Mouse (Mus musculus) limb, embryonic 15.5 days (tissue): ENCODE results near the gene Gm7138. TPM values are rescaled to one million over a fixed set of nuclear protein-coding genes. Genes with fewer than 3 reads are reported as not detected.

Experiments
- ATAC-seq: fragments of 200-750 bp; cut with Nextera tagmentation; 2 replicates; pipeline ENCODE4 v1.8.0; 2017; ENCODE audit warnings: low read depth, moderate TSS enrichment; ENCODE audit not compliant: insufficient number of reproducible peaks, low FRiP score, low TSS enrichment
- H3K27ac ChIP-seq: fragments of 300-500 bp; sonication (generic); 2 replicates; pipeline ENCODE4 v1.5.1; 2015; ENCODE audit warnings: moderate library complexity, mild to moderate bottlenecking, inconsistent platforms
- H3K27me3 ChIP-seq: fragments of 300-500 bp; sonication (generic); 2 replicates; pipeline ENCODE4 v1.6.1; 2015; ENCODE audit warnings: inconsistent platforms
- H3K36me3 ChIP-seq: fragments of 300-500 bp; sonication (generic); 2 replicates; pipeline ENCODE4 v1.6.1; 2015; ENCODE audit warnings: inconsistent platforms
- H3K4me1 ChIP-seq: fragments of 300-500 bp; sonication (generic); 2 replicates; pipeline ENCODE4 v1.6.1; 2015; ENCODE audit warnings: inconsistent platforms
- H3K4me2 ChIP-seq: fragments of 300-500 bp; sonication (generic); 2 replicates; pipeline ENCODE4 v1.6.1; 2015; ENCODE audit warnings: mild to moderate bottlenecking, inconsistent platforms
- H3K4me3 ChIP-seq: fragments of 300-500 bp; sonication (generic); 2 replicates; pipeline ENCODE4 v1.5.1; 2015; ENCODE audit warnings: mild to moderate bottlenecking, inconsistent platforms
- H3K9ac ChIP-seq: fragments of 300-500 bp; sonication (generic); 2 replicates; pipeline ENCODE4 v1.6.1; 2015; ENCODE audit warnings: inconsistent platforms
- H3K9me3 ChIP-seq: fragments of 300-500 bp; sonication (generic); 2 replicates; pipeline ENCODE4 v1.6.1; 2016; ENCODE audit warnings: inconsistent platforms
- WGBS: fragments of 180-500 bp; shearing (Covaris S2); methylation state at CpG from one replicate; pipeline ENCODE4 v1.1.7; 2015; 5-methylcytosine and 5-hydroxymethylcytosine counted together
- polyA plus RNA-seq: library from polyadenylated mRNA; unstranded; fragments of >200 nt; fragmentation: Nextera tagmentation; extraction: Ambion mirVana; gene quantifications from 2 replicates; pipeline ENCODE4 v1.2.1, GENCODE M21; 2015

Gene Gm7138
- polyA plus RNA-seq, 1 experiment from 2014 or later: not detected

DNA sequence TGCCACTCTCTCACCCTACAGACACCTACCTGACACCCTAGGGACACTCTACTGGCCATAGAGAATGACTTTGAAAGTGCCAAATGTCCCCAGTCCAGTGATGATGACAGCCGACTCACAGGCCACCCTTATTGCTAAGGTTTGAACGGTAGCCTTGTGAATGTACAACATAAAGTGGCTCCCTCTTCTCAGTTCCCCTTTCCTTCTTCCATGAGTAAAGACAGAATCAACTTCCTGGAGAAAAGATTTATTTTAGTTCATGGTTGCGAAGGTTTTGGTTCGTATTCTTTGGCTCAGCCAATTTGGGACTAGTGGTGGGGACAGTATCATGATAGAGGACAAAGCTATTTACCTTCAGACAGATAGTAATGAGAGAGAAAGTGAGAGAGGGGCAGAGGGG, 37.8 kb downstream of the Gm7138 start:
- Histone ChIP-seq H3K36me3 (no peaks in the 10 kb centered on the region), H3K9ac (no peak overlapping the region), H3K27ac (no peak overlapping the region), H3K27me3 (no peaks in the 10 kb centered on the region), H3K4me3 (no peak overlapping the region), H3K4me1 (no peaks in the 10 kb centered on the region; the same call in 1 of the 2 replicates), H3K4me2 (no peak overlapping the region), H3K9me3 (peaks cover 4% of the 10 kb centered on the region; the same call in 1 of the 2 replicates)
- WGBS: 80% methylated on average over 4 of the region's 4 CpGs
- ATAC-seq: no peak

DNA sequence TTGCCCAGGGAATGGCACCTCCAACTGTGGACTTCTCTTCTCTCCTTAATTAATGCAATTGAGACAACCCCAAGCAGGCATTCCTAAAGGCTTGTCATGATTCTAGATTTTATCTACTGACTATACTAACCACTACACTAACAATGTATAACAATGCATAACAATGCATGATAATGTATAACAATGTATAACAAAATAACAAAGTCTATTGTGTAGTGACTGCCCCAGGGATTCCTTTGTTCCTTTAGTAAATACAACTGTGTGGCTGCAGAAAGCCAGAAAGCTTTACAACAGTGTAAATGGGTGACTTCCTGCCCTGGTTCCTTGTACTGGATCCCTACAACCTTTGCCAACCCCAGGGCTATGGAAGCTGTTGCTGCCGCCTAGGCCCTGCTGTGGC, 40.8 kb downstream of the Gm7138 start:
- H3K4me2 ChIP-seq: no peak overlapping the region
- ATAC-seq: no peak
- no peak overlapping the region for H3K9ac ChIP-seq
- H3K27ac ChIP-seq: no peak overlapping the region
- no peak overlapping the region for H3K4me3 ChIP-seq
- peaks cover 4% of the 10 kb centered on the region; the same call in 1 of the 2 replicates for H3K9me3 ChIP-seq
- no peaks in the 10 kb centered on the region for H3K27me3 ChIP-seq
- no peaks in the 10 kb centered on the region for H3K36me3 ChIP-seq
- WGBS: 94% methylated on average over 1 of the region's 1 CpGs
- H3K4me1 ChIP-seq: no peaks in the 10 kb centered on the region

DNA sequence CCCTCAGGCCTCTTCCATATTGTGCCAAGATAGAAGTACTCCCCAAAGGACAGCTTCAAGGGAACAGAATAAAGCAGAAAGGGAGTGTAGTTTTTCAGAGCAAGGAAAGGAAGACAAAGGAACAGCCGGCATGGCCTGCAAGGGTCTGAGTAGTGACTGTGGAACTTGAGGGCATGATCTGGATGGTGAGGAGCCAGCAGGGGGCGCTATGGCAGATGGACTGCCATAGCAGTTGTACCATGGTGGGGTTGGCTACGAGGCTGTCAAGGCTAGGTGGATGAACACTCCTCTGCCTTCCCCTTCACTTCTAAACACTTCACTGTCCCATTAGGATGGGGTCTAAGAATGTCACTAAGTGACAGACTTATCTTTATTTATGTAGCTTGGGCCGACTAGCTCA, 47.5 kb downstream of the Gm7138 start:
- no peak overlapping the region for H3K9ac ChIP-seq
- no peaks in the 10 kb centered on the region for H3K36me3 ChIP-seq
- H3K4me1 ChIP-seq: no peaks in the 10 kb centered on the region
- WGBS: 40% methylated on average over 4 of the region's 4 CpGs
- H3K4me3 ChIP-seq: no peak overlapping the region
- no peaks in the 10 kb centered on the region for H3K9me3 ChIP-seq
- no peak overlapping the region for H3K27ac ChIP-seq
- H3K4me2 ChIP-seq: no peak overlapping the region
- H3K27me3 ChIP-seq: no peaks in the 10 kb centered on the region
- no peak for ATAC-seq

DNA sequence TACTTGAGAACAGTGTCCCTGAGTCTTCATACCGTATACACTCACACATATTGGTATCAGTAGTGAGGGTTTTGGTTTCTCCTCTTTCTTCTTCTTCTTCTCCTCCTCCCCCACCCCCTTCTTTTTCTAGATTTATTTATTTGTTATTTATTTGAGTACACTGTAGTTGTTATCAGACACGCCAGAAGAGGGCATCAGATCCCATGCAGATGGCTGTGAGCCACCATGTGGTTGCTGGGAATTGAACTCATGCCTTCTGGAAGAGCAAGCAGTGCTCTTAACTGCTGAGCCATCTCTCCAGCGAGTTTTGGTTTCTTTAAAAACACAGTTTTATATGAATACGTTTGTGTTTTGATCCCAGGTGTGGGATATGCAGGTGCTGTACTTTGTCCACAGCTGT, 48.5 kb downstream of the Gm7138 start:
- WGBS: 61% methylated on average over 4 of the region's 4 CpGs
- Histone ChIP-seq H3K27ac (no peak overlapping the region), H3K27me3 (no peaks in the 10 kb centered on the region), H3K4me3 (no peak overlapping the region), H3K4me1 (no peaks in the 10 kb centered on the region), H3K9me3 (no peaks in the 10 kb centered on the region), H3K9ac (no peak overlapping the region), H3K36me3 (no peaks in the 10 kb centered on the region), H3K4me2 (no peak overlapping the region)
- no peak for ATAC-seq

Other genes with a start within 250 kb of the Gm7138 start
- 3.5 TPM in 2 replicates for gene Itgb2, start 246.7 kb downstream of the Gm7138 start, polyA plus RNA-seq
- 145 and 158 TPM in 2 replicates for gene Pttg1ip, start 195.2 kb downstream of the Gm7138 start, polyA plus RNA-seq
- gene Sumo3, start 170.8 kb downstream of the Gm7138 start, polyA plus RNA-seq: 343 and 347 TPM in 2 replicates
- 1.3 and 1.8 TPM in 2 replicates for gene Gm49325, start 170.7 kb downstream of the Gm7138 start, polyA plus RNA-seq
- gene Ube2g2, start 154.7 kb downstream of the Gm7138 start, polyA plus RNA-seq: 99.8 and 127 TPM in 2 replicates
- gene Tspear, start 90.4 kb downstream of the Gm7138 start, polyA plus RNA-seq: 2.1 and 2.8 TPM in 2 replicates
- gene Gm19402, start 86.2 kb downstream of the Gm7138 start, polyA plus RNA-seq: not detected in 2 replicates
- gene Gm9508, start 79.7 kb downstream of the Gm7138 start, polyA plus RNA-seq: not detected in 2 replicates
- gene Gm10272, start 70.3 kb downstream of the Gm7138 start, polyA plus RNA-seq: not detected in 2 replicates
- gene Gm10024, start 65.5 kb downstream of the Gm7138 start, polyA plus RNA-seq: 1.2 and 1.4 TPM in 2 replicates
- gene Gm10142, start 61.1 kb downstream of the Gm7138 start, polyA plus RNA-seq: not detected in 2 replicates
- gene Krtap12-1, start 56.3 kb downstream of the Gm7138 start, polyA plus RNA-seq: 0.29 TPM in 1 of 2 replicates, not detected in the other
- not detected in 2 replicates for gene Gm10100, start 50.5 kb downstream of the Gm7138 start, polyA plus RNA-seq
- gene Gm18596, start 34.3 kb downstream of the Gm7138 start, polyA plus RNA-seq: not detected in 2 replicates
- gene Gm9736, start 25.6 kb downstream of the Gm7138 start, polyA plus RNA-seq: not detected in 2 replicates
- not detected in 2 replicates for gene Gm3233, start 17.3 kb downstream of the Gm7138 start, polyA plus RNA-seq
- gene Gm3238, start 5.6 kb downstream of the Gm7138 start, polyA plus RNA-seq: not detected in 2 replicates
- gene Gm3250, start 5.6 kb upstream of the Gm7138 start, polyA plus RNA-seq: not detected in 2 replicates
- not detected in 2 replicates for gene Gm7137, start 11.3 kb upstream of the Gm7138 start, polyA plus RNA-seq
- gene Gm9639, start 18.1 kb upstream of the Gm7138 start, polyA plus RNA-seq: not detected in 2 replicates
- not detected in 2 replicates for gene Gm19668, start 22.2 kb upstream of the Gm7138 start, polyA plus RNA-seq
- gene Gm9507, start 34.9 kb upstream of the Gm7138 start, polyA plus RNA-seq: not detected in 2 replicates
- gene Gm2696, start 37.7 kb upstream of the Gm7138 start, polyA plus RNA-seq: not detected in 2 replicates
- not detected in 2 replicates for gene Krtap10-4, start 50.2 kb upstream of the Gm7138 start, polyA plus RNA-seq
- gene Krtap10-10, start 59.0 kb upstream of the Gm7138 start, polyA plus RNA-seq: 0.17 TPM in 1 of 2 replicates, not detected in the other
- not detected in 2 replicates for gene Gm36176, start 69.9 kb upstream of the Gm7138 start, polyA plus RNA-seq
- gene Gm10318, start 75.9 kb upstream of the Gm7138 start, polyA plus RNA-seq: not detected in 2 replicates
- not detected in 2 replicates for gene Gm3285, start 85.0 kb upstream of the Gm7138 start, polyA plus RNA-seq
- gene Lrrc3, start 125.6 kb upstream of the Gm7138 start, polyA plus RNA-seq: 3.8 and 4.0 TPM in 2 replicates
- gene Trpm2, start 193.6 kb upstream of the Gm7138 start, polyA plus RNA-seq: 0.50 and 0.51 TPM in 2 replicates
- gene 1810043G02Rik, start 201.6 kb upstream of the Gm7138 start, polyA plus RNA-seq: 23.7 and 24.2 TPM in 2 replicates
- gene Pfkl, start 233.1 kb upstream of the Gm7138 start, polyA plus RNA-seq: 164 and 168 TPM in 2 replicates